ENCODE assay signal across 22 mouse cellular contexts in the genomic region with DNA sequence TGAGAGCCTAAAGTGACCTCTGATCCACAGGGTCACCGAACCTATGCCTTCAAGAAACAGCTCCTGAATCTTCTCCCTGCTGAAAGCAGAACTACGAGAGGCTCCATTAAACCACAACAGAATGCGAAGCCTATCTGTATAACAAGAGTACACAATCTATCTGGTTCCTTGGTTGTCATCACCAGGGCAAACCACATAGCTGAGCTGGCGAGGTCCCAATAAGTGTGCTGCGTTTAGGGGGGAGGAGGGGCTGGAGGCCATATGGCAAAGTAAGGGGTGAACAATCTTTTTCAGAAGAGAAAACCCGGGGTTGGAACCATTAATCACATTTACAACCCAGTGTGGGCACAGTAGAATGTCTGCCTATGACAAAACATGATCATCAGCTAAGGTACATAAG.
DNase-seq lines count a peak whose midpoint lies in the region; ATAC-seq lines count a peak whose summit lies in the region.
"Had no signal": no experiment of that assay in that cellular context is flagged by ENCODE, and none has a peak within 500 bp of the region (broad histone marks: within the 10 kb centered on the region; RNA-seq: fewer than 3 reads in every experiment).

No protein-coding gene starts in this region.

- H3K27ac ChIP-seq in forebrain, embryonic 15.5 days (replicated peaks) = peak overlapping the region; percentile 62
- H3K27ac ChIP-seq in forebrain, embryonic 10.5 days = no peak overlapping the region
- H3K27ac ChIP-seq: embryonic facial prominence, embryonic 15.5 days; gastrocnemius, adult 2 months; hindbrain, embryonic 13.5 days had no signal

- WGBS in forebrain, embryonic 15.5 days = 63% methylated on average over 6 of the region's 6 CpGs
- WGBS in forebrain, embryonic 10.5 days = 87% methylated on average over 6 of the region's 6 CpGs

- no peaks in the 10 kb centered on the region for H3K9me3 ChIP-seq in forebrain, embryonic 15.5 days
- H3K9me3 ChIP-seq in forebrain, embryonic 10.5 days = no peaks in the 10 kb centered on the region
- H3K9me3 ChIP-seq: embryonic facial prominence, embryonic 15.5 days; heart, embryonic 12.5 days; hindbrain, embryonic 13.5 days had no signal

- H3K9ac ChIP-seq in forebrain, embryonic 15.5 days (replicated peaks) = no peak overlapping the region
- H3K9ac ChIP-seq: embryonic facial prominence, embryonic 15.5 days; heart, embryonic 12.5 days; hindbrain, embryonic 13.5 days had no signal

- ATAC-seq in forebrain, embryonic 15.5 days (replicated peaks) = peak; percentile 74
- no peak for ATAC-seq in activated CD4-positive, CD25-positive, alpha-beta regulatory T cell, adult 4 months
- ATAC-seq: CD4-positive, CD25-positive, alpha-beta regulatory T cell, adult 4 months; inflammation-experienced regulatory T-cells, adult 6 months; intestine, postnatal 0 days had no signal

- H3K36me3 ChIP-seq in forebrain, embryonic 15.5 days = no peaks in the 10 kb centered on the region
- no peaks in the 10 kb centered on the region for H3K36me3 ChIP-seq in forebrain, embryonic 10.5 days (replicated peaks)
- H3K36me3 ChIP-seq: embryonic facial prominence, embryonic 15.5 days; G1E; heart, embryonic 12.5 days; hindbrain, embryonic 13.5 days had no signal

- H3K4me1 ChIP-seq in forebrain, embryonic 15.5 days = peaks cover 9% of the 10 kb centered on the region; the same call in 1 of the 2 replicates
- no peaks in the 10 kb centered on the region for H3K4me1 ChIP-seq in forebrain, embryonic 10.5 days
- H3K4me1 ChIP-seq: embryonic facial prominence, embryonic 15.5 days; hindbrain, embryonic 13.5 days had no signal

- no peak overlapping the region for H3K4me3 ChIP-seq in forebrain, embryonic 15.5 days
- no peak overlapping the region for H3K4me3 ChIP-seq in forebrain, embryonic 10.5 days
- H3K4me3 ChIP-seq: embryonic facial prominence, embryonic 15.5 days; erythroblast, embryonic 14.5 days; gastrocnemius, adult 2 months; heart, embryonic 12.5 days; hindbrain, embryonic 13.5 days had no signal

- H3K27me3 ChIP-seq in forebrain, embryonic 15.5 days = no peaks in the 10 kb centered on the region
- no peaks in the 10 kb centered on the region for H3K27me3 ChIP-seq in forebrain, embryonic 10.5 days (ENCODE audit: poor library complexity, severe bottlenecking)
- H3K27me3 ChIP-seq: embryonic facial prominence, embryonic 15.5 days; heart, embryonic 12.5 days; hindbrain, embryonic 13.5 days had no signal

- intact Hi-C loops in left cerebral cortex, postnatal 4 days (cut with DNase I) = no loop called here

- no peak for DNase-seq in forebrain, embryonic 10.5 days (ENCODE audit: extremely low spot score, low spot score)
- DNase-seq in left cerebral cortex, postnatal 4 days = peak; percentile 23
- DNase-seq in left cerebral cortex, adult 8-10 months (ENCODE audit: low spot score in 2 of 2) = no peak
- DNase-seq in 416B (ENCODE audit: low read depth) (peak; percentile 4), MN1 (ENCODE audit: low spot score) (peak; percentile 7)
- no peak for DNase-seq in kidney, postnatal 4 days
- DNase-seq: adrenal gland, postnatal 14 days; B cell, adult 2 months; cerebellum, adult 18-20 months; embryo, embryonic 11 days; gastrocnemius, adult 2 months; gastrocnemius, postnatal 25 days had no signal

- no peak overlapping the region for H3K4me2 ChIP-seq in forebrain, embryonic 15.5 days (replicated peaks)
- H3K4me2 ChIP-seq: embryonic facial prominence, embryonic 15.5 days; heart, embryonic 12.5 days; hindbrain, embryonic 13.5 days had no signal

Comparison
In these comparisons a context has a peak if more than half of its experiments do, and no peak if none do; other contexts are left out.
1. DNase-seq: peak in left cerebral cortex, postnatal 4 days (single experiment), 416B (single experiment) and MN1 (single experiment); none in forebrain, embryonic 10.5 days (single experiment), left cerebral cortex, adult 8-10 months (0 of 2) and kidney, postnatal 4 days (0 of 2).